Mouse (Mus musculus): ENCODE measurements around the gene Ovol1.

GRCm38 (mm10) chr19:5591888-5592287 lies 31.4 kb upstream of the Ovol1 start:
- TF ChIP-seq CTCF (conservative IDR thresholded peaks at IDR 0.05; ENCODE audit: low read length), result no peak
- TF ChIP-seq NANOG (IDR thresholded peaks at IDR 0.05; ENCODE audit: borderline replicate concordance, low read length), result no peak

All from E14TG2a.4 (cell line).